Mouse (Mus musculus) midbrain, embryonic 11.5 days (tissue): ENCODE data around the gene Ablim1. TPM values are rescaled to one million over a fixed set of nuclear protein-coding genes. Genes with fewer than 3 reads are reported as not detected.

Source experiments
- ATAC-seq: fragments of 200-750 bp; cut with Nextera tagmentation; 2 replicates; pipeline ENCODE4 v1.8.0; 2017; ENCODE audit warnings: moderate TSS enrichment, moderate library complexity; ENCODE audit not compliant: low FRiP score
- DNase-seq: peaks from one replicate; pipeline ENCODE4 v3.0.0; 2015; ENCODE audit warnings: low spot score; ENCODE audit errors: missing footprints
- H3K27ac ChIP-seq: fragments of 300-500 bp; sonication (generic); 2 replicates; pipeline ENCODE4 v1.5.1; 2014; ENCODE audit warnings: low read depth, low read length
- H3K27me3 ChIP-seq: fragments of 300-500 bp; sonication (generic); 2 replicates; pipeline ENCODE4 v1.6.1; 2014; ENCODE audit warnings: mild to moderate bottlenecking, low read length, moderate library complexity, mixed read lengths; ENCODE audit not compliant: control insufficient read depth, insufficient read depth
- H3K36me3 ChIP-seq: fragments of 300-500 bp; sonication (generic); 2 replicates; pipeline ENCODE4 v1.6.1; 2014; ENCODE audit warnings: mild to moderate bottlenecking, low read length, moderate library complexity, mixed read lengths; ENCODE audit not compliant: control insufficient read depth, insufficient read depth
- H3K4me1 ChIP-seq: fragments of 300-500 bp; sonication (generic); 2 replicates; pipeline ENCODE4 v1.6.1; 2014; ENCODE audit warnings: low read length; ENCODE audit not compliant: control insufficient read depth, insufficient read depth
- H3K4me2 ChIP-seq: fragments of 300-500 bp; sonication (generic); 2 replicates; pipeline ENCODE4 v1.6.1; 2014; ENCODE audit warnings: mild to moderate bottlenecking, moderate library complexity
- H3K4me3 ChIP-seq: fragments of 300-500 bp; sonication (generic); 2 replicates; pipeline ENCODE4 v1.5.1; 2014; ENCODE audit warnings: low read depth, low read length
- H3K9ac ChIP-seq: fragments of 300-500 bp; sonication (generic); 2 replicates; pipeline ENCODE4 v1.6.1; 2014; ENCODE audit warnings: low read length
- H3K9me3 ChIP-seq: fragments of 300-500 bp; sonication (generic); 2 replicates; pipeline ENCODE4 v1.6.1; 2016; ENCODE audit warnings: low read length; ENCODE audit not compliant: control insufficient read depth
- WGBS: fragments of 180-500 bp; shearing (Covaris S2); extraction: QIAGEN DNeasy Blood & Tissue Kit; methylation state at CpG from one replicate; pipeline ENCODE4 v1.1.7; 2014; 5-methylcytosine and 5-hydroxymethylcytosine counted together
- polyA plus RNA-seq: library from polyadenylated mRNA; unstranded; fragments of >200 nt; fragmentation: Nextera tagmentation; extraction: Ambion mirVana; gene quantifications from 2 replicates; pipeline ENCODE4 v1.2.1, GENCODE M21; 2014

Gene Ablim1
- polyA plus RNA-seq, 1 experiment from 2014 or later: 18.3 TPM

DNA sequence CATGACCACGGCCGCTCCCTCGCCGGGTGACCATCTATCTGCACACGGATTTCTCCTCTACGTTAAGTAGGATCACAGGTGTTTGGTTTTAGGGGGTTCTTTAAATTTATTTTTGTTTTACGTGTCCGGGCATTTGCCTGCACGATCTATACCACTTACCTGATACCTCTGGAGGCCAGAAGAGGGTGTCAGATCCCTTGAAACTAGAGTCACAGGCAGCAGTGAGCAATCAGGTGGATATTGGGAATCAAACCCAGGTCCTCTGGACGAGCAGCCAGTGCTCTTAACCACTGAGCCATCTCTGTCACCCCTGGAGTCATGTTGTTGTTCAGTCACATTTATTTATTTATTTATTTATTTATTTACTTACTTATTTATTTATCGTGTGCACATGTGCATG, 15.6 kb upstream of the Ablim1 start:
- ATAC-seq (no peak), DNase-seq (no peak)
- WGBS: 79% methylated on average over 11 of the region's 11 CpGs
- Histone ChIP-seq H3K27ac (no peak overlapping the region), H3K36me3 (no peaks in the 10 kb centered on the region), H3K9me3 (no peaks in the 10 kb centered on the region), H3K9ac (no peak overlapping the region), H3K4me1 (no peaks in the 10 kb centered on the region), H3K4me2 (no peak overlapping the region), H3K4me3 (no peak overlapping the region), H3K27me3 (no peaks in the 10 kb centered on the region)

GRCm38 (mm10) chr19:57328792-57329191, 14.1 kb upstream of the Ablim1 start:
- Histone ChIP-seq H3K36me3 (no peaks in the 10 kb centered on the region), H3K9ac (no peak overlapping the region), H3K9me3 (no peaks in the 10 kb centered on the region), H3K27ac (no peak overlapping the region), H3K4me2 (no peak overlapping the region), H3K4me1 (no peaks in the 10 kb centered on the region), H3K4me3 (no peak overlapping the region), H3K27me3 (no peaks in the 10 kb centered on the region)
- WGBS: 55% methylated on average over 12 of the region's 12 CpGs
- peak; percentile 94 for DNase-seq
- ATAC-seq: no peak

- 98% methylated on average over 7 of the region's 7 CpGs for WGBS
- no peak overlapping the region for H3K4me2 ChIP-seq
- H3K9ac ChIP-seq: no peak overlapping the region
- H3K9me3 ChIP-seq: no peaks in the 10 kb centered on the region
- H3K27ac ChIP-seq: no peak overlapping the region
- no peak for DNase-seq
- no peak overlapping the region for H3K4me3 ChIP-seq
- H3K27me3 ChIP-seq: no peaks in the 10 kb centered on the region
- H3K36me3 ChIP-seq: no peaks in the 10 kb centered on the region
- no peaks in the 10 kb centered on the region for H3K4me1 ChIP-seq
- ATAC-seq: no peak
Measured at GRCm38 (mm10) chr19:57328269-57328668, 13.6 kb upstream of the Ablim1 start.

- Histone ChIP-seq H3K4me2 (no peak overlapping the region), H3K27me3 (no peaks in the 10 kb centered on the region), H3K27ac (no peak overlapping the region), H3K9me3 (no peaks in the 10 kb centered on the region), H3K4me1 (no peaks in the 10 kb centered on the region), H3K4me3 (no peak overlapping the region), H3K9ac (no peak overlapping the region), H3K36me3 (no peaks in the 10 kb centered on the region)
- DNase-seq: no peak
- ATAC-seq: no peak
Measured at GRCm38 (mm10) chr19:57327679-57328078, 13.0 kb upstream of the Ablim1 start.

GRCm38 (mm10) chr19:57325748-57326300, 11.1 kb upstream of the Ablim1 start:
- Histone ChIP-seq H3K9me3 (no peaks in the 10 kb centered on the region), H3K27ac (no peak overlapping the region), H3K27me3 (no peaks in the 10 kb centered on the region), H3K4me1 (no peaks in the 10 kb centered on the region), H3K9ac (no peak overlapping the region), H3K4me3 (no peak overlapping the region), H3K4me2 (no peak overlapping the region), H3K36me3 (no peaks in the 10 kb centered on the region)
- DNase-seq (peak; percentile 94), ATAC-seq (no peak)
- 38% methylated on average over 7 of the region's 7 CpGs for WGBS

- Histone ChIP-seq H3K9ac (no peak overlapping the region), H3K27ac (no peak overlapping the region), H3K27me3 (no peaks in the 10 kb centered on the region), H3K4me1 (no peaks in the 10 kb centered on the region), H3K4me3 (no peak overlapping the region), H3K36me3 (no peaks in the 10 kb centered on the region), H3K4me2 (no peak overlapping the region), H3K9me3 (no peaks in the 10 kb centered on the region; the same call in 1 of the 2 replicates)
- WGBS: 84% methylated on average over 8 of the region's 8 CpGs
- ATAC-seq (no peak), DNase-seq (no peak)
Measured at GRCm38 (mm10) chr19:57323087-57323486, 8.4 kb upstream of the Ablim1 start.

DNA sequence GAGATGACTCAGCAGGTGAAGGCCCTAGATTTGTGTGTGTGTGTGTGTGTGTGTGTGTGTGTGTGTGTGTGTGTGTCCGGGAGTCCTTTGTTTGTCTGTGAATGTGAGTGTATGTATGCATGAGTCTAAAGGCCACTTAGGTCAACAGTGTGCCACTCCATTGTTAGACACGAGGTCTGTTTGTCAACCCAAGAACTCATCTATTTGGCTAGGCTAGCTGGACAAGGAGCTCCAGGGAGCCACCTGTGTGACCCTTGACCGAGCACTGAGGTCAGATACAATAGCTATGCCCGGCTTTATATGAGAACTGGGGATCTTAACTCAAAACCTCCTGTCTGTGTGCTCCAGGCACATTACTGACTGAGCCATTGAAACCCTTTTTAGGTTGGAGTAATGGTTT, 7.8 kb upstream of the Ablim1 start:
- Histone ChIP-seq H3K9me3 (no peaks in the 10 kb centered on the region; the same call in 1 of the 2 replicates), H3K27me3 (no peaks in the 10 kb centered on the region), H3K4me2 (no peak overlapping the region), H3K36me3 (no peaks in the 10 kb centered on the region), H3K27ac (no peak overlapping the region), H3K9ac (no peak overlapping the region), H3K4me1 (no peaks in the 10 kb centered on the region), H3K4me3 (no peak overlapping the region)
- DNase-seq: no peak
- no peak for ATAC-seq
- WGBS: 66% methylated on average over 4 of the region's 4 CpGs

DNA sequence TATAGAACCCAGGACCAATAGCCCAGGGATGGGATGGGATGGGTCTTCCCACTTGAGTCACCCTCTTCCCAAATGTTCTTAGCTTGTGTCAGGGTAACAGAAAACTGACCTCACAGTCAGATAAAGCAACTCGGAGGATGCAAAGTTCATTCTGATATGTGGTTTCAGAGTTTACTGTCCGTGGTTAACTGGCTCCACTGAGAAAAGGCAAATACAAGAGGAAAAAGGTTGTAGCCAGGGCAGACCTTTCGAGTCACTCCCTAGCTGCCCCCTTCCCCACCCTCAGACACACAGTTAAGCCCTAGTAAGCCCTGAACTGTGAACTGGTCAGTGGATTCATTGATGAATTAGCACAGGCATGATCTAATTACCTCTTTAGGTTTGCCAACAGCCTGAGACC, 7.1 kb upstream of the Ablim1 start:
- Histone ChIP-seq H3K4me1 (no peaks in the 10 kb centered on the region), H3K27me3 (no peaks in the 10 kb centered on the region), H3K36me3 (no peaks in the 10 kb centered on the region), H3K4me3 (no peak overlapping the region), H3K9ac (no peak overlapping the region), H3K9me3 (no peaks in the 10 kb centered on the region; the same call in 1 of the 2 replicates), H3K4me2 (no peak overlapping the region), H3K27ac (no peak overlapping the region)
- WGBS: 83% methylated on average over 3 of the region's 3 CpGs
- DNase-seq: no peak
- ATAC-seq: no peak

DNA sequence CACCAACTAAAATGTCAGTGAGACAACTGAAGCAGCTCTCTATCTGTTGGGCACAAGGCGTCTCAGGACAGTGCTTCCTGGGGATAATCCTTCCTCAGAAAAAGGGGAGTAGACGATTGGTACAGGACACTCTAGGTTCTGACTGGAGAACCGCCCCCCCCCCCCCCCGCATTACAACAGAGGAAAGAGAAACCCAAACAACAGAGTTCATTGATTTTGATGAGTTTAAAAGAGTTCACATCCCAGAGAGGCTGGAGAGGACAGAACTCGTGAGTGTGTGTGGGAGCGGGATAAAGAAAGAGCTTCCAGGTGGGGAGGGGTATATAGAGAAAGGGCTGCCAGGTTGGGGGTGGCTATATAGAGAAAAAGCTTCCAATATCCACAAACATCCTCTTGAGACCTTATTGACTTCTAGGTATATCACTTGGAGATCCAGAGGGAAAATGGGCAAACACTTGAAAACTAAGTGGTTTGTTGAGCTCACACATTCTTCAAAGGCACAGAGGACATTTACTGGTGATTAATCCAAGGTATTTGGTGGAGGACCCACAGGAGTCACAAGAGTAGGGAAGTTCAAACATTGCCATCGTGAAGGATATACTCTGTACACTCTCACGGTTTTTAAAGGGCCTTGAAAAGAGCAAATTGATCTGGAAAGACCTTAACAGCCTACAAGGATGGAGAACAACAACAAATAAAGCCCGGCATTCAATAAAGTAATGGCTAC, 6.1 kb upstream of the Ablim1 start:
- Histone ChIP-seq H3K36me3 (no peaks in the 10 kb centered on the region), H3K4me3 (no peak overlapping the region), H3K9me3 (no peaks in the 10 kb centered on the region; the same call in 1 of the 2 replicates), H3K9ac (no peak overlapping the region), H3K27me3 (no peaks in the 10 kb centered on the region), H3K27ac (no peak overlapping the region), H3K4me2 (no peak overlapping the region), H3K4me1 (no peaks in the 10 kb centered on the region)
- ATAC-seq (no peak), DNase-seq (no peak)
- WGBS: 75% methylated on average over 9 of the region's 9 CpGs
